In genomic region chr15:102965892-102966775, GRCm38 (mm10) we compare ENCODE assay signal across 8 mouse cellular contexts. TPM values are rescaled to one million over a fixed set of nuclear protein-coding genes. Genes with fewer than 3 reads are reported as not detected.
A peak's percentile ranks its signal among the peaks of the same experiment; 100 is the strongest.
DNase-seq lines count a peak whose midpoint lies in the region; ATAC-seq and TF ChIP-seq lines count a peak whose summit lies in the region.

No protein-coding gene starts in this region.

- no peak overlapping the region for H3K9ac ChIP-seq in embryonic facial prominence, embryonic 11.5 days (replicated peaks; ENCODE audit: low read length)
- no peak overlapping the region for H3K9ac ChIP-seq in heart, postnatal 0 days (replicated peaks; ENCODE audit: low read depth, low read length)

- H3K9me3 ChIP-seq in embryonic facial prominence, embryonic 11.5 days (replicated peaks; ENCODE audit: control insufficient read depth, low read length), result no peaks in the 10 kb centered on the region
- H3K9me3 ChIP-seq in heart, postnatal 0 days (replicated peaks; ENCODE audit: control insufficient read depth, low read length), result no peaks in the 10 kb centered on the region

- H3K27me3 ChIP-seq in embryonic facial prominence, embryonic 11.5 days (ENCODE audit: control insufficient read depth, insufficient read depth, low read length), result peaks cover 89% of the 10 kb centered on the region
- H3K27me3 ChIP-seq in heart, postnatal 0 days (ENCODE audit: control insufficient read depth, insufficient read depth, low read length), result peaks cover 98% of the 10 kb centered on the region

- whole genome bisulfite sequencing in embryonic facial prominence, embryonic 11.5 days, result 3% methylated on average over 28 of the region's 30 CpGs
- WGBS in heart, postnatal 0 days, result 5% methylated on average over 29 of the region's 30 CpGs

- no peaks in the 10 kb centered on the region for H3K36me3 ChIP-seq in embryonic facial prominence, embryonic 11.5 days (replicated peaks; ENCODE audit: control insufficient read depth, insufficient read depth, low read depth, low read length)
- H3K36me3 ChIP-seq in heart, postnatal 0 days (replicated peaks; ENCODE audit: control insufficient read depth, insufficient read depth, low read length), result no peaks in the 10 kb centered on the region

- 0 out of 2 replicates have a peak, but pooled peaks have one; percentile 39 for ATAC-seq in embryonic facial prominence, embryonic 11.5 days (replicated peaks; ENCODE audit: insufficient number of reproducible peaks, low FRiP score, low TSS enrichment, low read depth)
- ATAC-seq in heart, postnatal 0 days (ENCODE audit: insufficient read depth, low read depth), result peak; percentile 65; the same call in 1 of the 2 replicates
- no peak for ATAC-seq in erythroblast, adult 5-6 weeks (replicated peaks; ENCODE audit: low FRiP score, poor library complexity, severe bottlenecking)

- no peak overlapping the region for H3K27ac ChIP-seq in embryonic facial prominence, embryonic 11.5 days (replicated peaks; ENCODE audit: low read depth, low read length)
- no peak overlapping the region for H3K27ac ChIP-seq in heart, postnatal 0 days (ENCODE audit: low read depth)

- no peaks in the 10 kb centered on the region for H3K4me1 ChIP-seq in embryonic facial prominence, embryonic 11.5 days (ENCODE audit: control insufficient read depth, insufficient read depth, low read length)
- no peaks in the 10 kb centered on the region for H3K4me1 ChIP-seq in heart, postnatal 0 days (ENCODE audit: control insufficient read depth, insufficient read depth)

- no peak for TF ChIP-seq EP300 in heart, postnatal 0 days (IDR thresholded peaks at IDR 0.05; ENCODE audit: low read depth)

- H3K4me3 ChIP-seq in embryonic facial prominence, embryonic 11.5 days (ENCODE audit: low read depth, low read length), result no peak overlapping the region
- peak overlapping the region; percentile 9 for H3K4me3 ChIP-seq in heart, postnatal 0 days (ENCODE audit: low read depth, low read length)

- DNase-seq in right cerebral cortex, adult 18-20 months, result peak; percentile 9
- no peak for DNase-seq in right cerebral cortex, postnatal 25 days
- peak; percentile 88 for DNase-seq in embryonic facial prominence, embryonic 11.5 days (ENCODE audit: low spot score)
- DNase-seq in heart, postnatal 0 days (ENCODE audit: low spot score), result peak; percentile 65
- peak; percentile 96 to 99 for DNase-seq in kidney, postnatal 25 days
- DNase-seq in mesoderm, embryonic 11.5 days (ENCODE audit: low read depth, low spot score), result peak; percentile 97
- DNase-seq in spleen, postnatal 36 days (ENCODE audit: low spot score in 2 of 2), result peak; percentile 35 to 37

- peak; percentile 64 for TF ChIP-seq CTCF in heart, postnatal 0 days (IDR thresholded peaks at IDR 0.05; ENCODE audit: low read depth)

- no peak overlapping the region for H3K4me2 ChIP-seq in embryonic facial prominence, embryonic 11.5 days (ENCODE audit: low read depth, low read length)
- H3K4me2 ChIP-seq in heart, postnatal 0 days (ENCODE audit: low read depth, low read length), result no peak overlapping the region

RNA-seq across cellular contexts. Expression of gene Hoxc10, which starts 0.5 kb away (rescaled TPM):
- polyA plus RNA-seq in embryonic facial prominence, embryonic 11.5 days (2014; fragmentation: Nextera tagmentation; extraction: Ambion mirVana), result not detected in 2 replicates
- total RNA-seq in heart, postnatal 0 days (2014; rRNA removed; ENCODE audit: low replicate concordance), result not detected in 2 replicates
- not detected in 2 replicates for polyA plus RNA-seq in heart, postnatal 0 days (2015; fragmentation: Nextera tagmentation; extraction: Ambion mirVana)
- total RNA-seq in erythroblast, adult 5-6 weeks (2015; ENCODE audit: low replicate concordance), result not detected in 2 replicates
- not detected in 2 replicates for total RNA-seq in erythroblast, adult 5-6 weeks (2017; ENCODE audit: low replicate concordance)

RNA-seq across cellular contexts. Expression of gene Hoxc5, which starts 1.1 kb away (rescaled TPM):
- polyA plus RNA-seq in embryonic facial prominence, embryonic 11.5 days (2014; fragmentation: Nextera tagmentation; extraction: Ambion mirVana), result 0.53 and 1.0 TPM in 2 replicates
- total RNA-seq in heart, postnatal 0 days (2014; rRNA removed; ENCODE audit: low replicate concordance), result 0.15 TPM in 1 of 2 replicates, not detected in the other
- polyA plus RNA-seq in heart, postnatal 0 days (2015; fragmentation: Nextera tagmentation; extraction: Ambion mirVana), result not detected in 2 replicates
- total RNA-seq in erythroblast, adult 5-6 weeks (2015; ENCODE audit: low replicate concordance), result not detected in 2 replicates
- total RNA-seq in erythroblast, adult 5-6 weeks (2017; ENCODE audit: low replicate concordance), result not detected in 2 replicates

RNA-seq across cellular contexts. Expression of gene Hoxc9, which starts 10.1 kb away (rescaled TPM):
- polyA plus RNA-seq in embryonic facial prominence, embryonic 11.5 days (2014; fragmentation: Nextera tagmentation; extraction: Ambion mirVana), result not detected in 2 replicates
- not detected in 2 replicates for total RNA-seq in heart, postnatal 0 days (2014; rRNA removed; ENCODE audit: low replicate concordance)
- polyA plus RNA-seq in heart, postnatal 0 days (2015; fragmentation: Nextera tagmentation; extraction: Ambion mirVana), result not detected in 2 replicates
- not detected in 2 replicates for total RNA-seq in erythroblast, adult 5-6 weeks (2015; ENCODE audit: low replicate concordance)
- not detected in 2 replicates for total RNA-seq in erythroblast, adult 5-6 weeks (2017; ENCODE audit: low replicate concordance)

RNA-seq across cellular contexts. Expression of gene Hoxc11, which starts 11.9 kb away (rescaled TPM):
- polyA plus RNA-seq in embryonic facial prominence, embryonic 11.5 days (2014; fragmentation: Nextera tagmentation; extraction: Ambion mirVana), result not detected in 2 replicates
- not detected in 2 replicates for total RNA-seq in heart, postnatal 0 days (2014; rRNA removed; ENCODE audit: low replicate concordance)
- not detected in 2 replicates for polyA plus RNA-seq in heart, postnatal 0 days (2015; fragmentation: Nextera tagmentation; extraction: Ambion mirVana)
- total RNA-seq in erythroblast, adult 5-6 weeks (2015; ENCODE audit: low replicate concordance), result not detected in 2 replicates
- not detected in 2 replicates for total RNA-seq in erythroblast, adult 5-6 weeks (2017; ENCODE audit: low replicate concordance)

RNA-seq across cellular contexts. Expression of gene Hoxc8, which starts 24.3 kb away (rescaled TPM):
- polyA plus RNA-seq in embryonic facial prominence, embryonic 11.5 days (2014; fragmentation: Nextera tagmentation; extraction: Ambion mirVana), result not detected in 2 replicates
- not detected in 2 replicates for total RNA-seq in heart, postnatal 0 days (2014; rRNA removed; ENCODE audit: low replicate concordance)
- not detected in 2 replicates for polyA plus RNA-seq in heart, postnatal 0 days (2015; fragmentation: Nextera tagmentation; extraction: Ambion mirVana)
- not detected in 2 replicates for total RNA-seq in erythroblast, adult 5-6 weeks (2015; ENCODE audit: low replicate concordance)
- not detected in 2 replicates for total RNA-seq in erythroblast, adult 5-6 weeks (2017; ENCODE audit: low replicate concordance)
